Mouse (Mus musculus) left cerebral cortex, adult 18-20 months (tissue): Measurements from ENCODE around the gene Celsr1. TPM values are rescaled to one million over a fixed set of nuclear protein-coding genes. Genes with fewer than 3 reads are reported as not detected.

ENCODE experiments used
- total RNA-seq, 2 experiments: library from RNA; stranded (reverse); gene quantifications; 2 replicates each; pipeline ENCODE4 v1.2.3; 2021

The Celsr1 gene
- total RNA-seq, 2 experiments from 2014 or later = 4.3 to 5.3 TPM

Other genes starting within 250 kb of the Celsr1 start
- 10 to 100 TPM; 19.3 to 21.3 TPM for gene Cdpf1, start 222.1 kb downstream of the Celsr1 start, total RNA-seq
- gene Pkdrej, start 212.0 kb downstream of the Celsr1 start, total RNA-seq = 1 to 10 TPM in 1 of 2 experiments, under 1 TPM in 1; 0.94 to 1.0 TPM
- 1 to 10 TPM; 5.7 to 9.0 TPM for gene Ttc38, start 201.5 kb downstream of the Celsr1 start, total RNA-seq
- under 1 TPM; 0.14 to 0.28 TPM for gene Gtse1, start 174.0 kb downstream of the Celsr1 start, total RNA-seq
- 10 to 100 TPM; 21.9 to 28.3 TPM for gene Trmu, start 154.5 kb downstream of the Celsr1 start, total RNA-seq
- 10 to 100 TPM; 44.2 to 49.4 TPM for gene Gramd4, start 23.9 kb upstream of the Celsr1 start, total RNA-seq
- gene Cerk, start 152.4 kb upstream of the Celsr1 start, total RNA-seq = 10 to 100 TPM; 57.3 to 58.8 TPM
- 10 to 100 TPM; 34.4 to 35.0 TPM for gene Tbc1d22a, start 180.7 kb upstream of the Celsr1 start, total RNA-seq